Comparison of ENCODE assay signal across 8 mouse cellular contexts in genomic region chr9:110531151-110531791, GRCm38 (mm10). TPM values are rescaled to one million over a fixed set of nuclear protein-coding genes. Genes with fewer than 3 reads are reported as not detected.
DNase-seq lines count a peak whose midpoint lies in the region; ATAC-seq and TF ChIP-seq lines count a peak whose summit lies in the region.

No protein-coding gene starts in this region.

- H3K4me2 ChIP-seq in forebrain, postnatal 0 days (ENCODE audit: low read depth): peak overlapping the region; percentile 54
- H3K4me2 ChIP-seq in liver, postnatal 0 days (ENCODE audit: low read depth, low read length): peak overlapping the region; percentile 91

- H3K36me3 ChIP-seq in ES-Bruce4 (ENCODE audit: control insufficient read depth, insufficient read depth, low read length, poor library complexity, severe bottlenecking): no peaks in the 10 kb centered on the region; the same call in 1 of the 2 replicates
- H3K36me3 ChIP-seq in forebrain, postnatal 0 days (ENCODE audit: insufficient read depth): no peaks in the 10 kb centered on the region
- 0 out of 2 replicates have a peak, but pooled peaks cover 4% of the 10 kb centered on the region for H3K36me3 ChIP-seq in liver, postnatal 0 days (replicated peaks; ENCODE audit: insufficient read depth, low read length)

- peak; percentile 14 for DNase-seq in cerebellum, adult 11-12 months
- no peak for DNase-seq in cerebellum, adult 11 months
- DNase-seq in forebrain, postnatal 0 days: peak; percentile 2
- DNase-seq in liver, postnatal 0 days: no peak
- DNase-seq in thymus, postnatal 4 days: no peak
- no peak for DNase-seq in urinary bladder, postnatal 10 days (ENCODE audit: low spot score)

- H3K27me3 ChIP-seq in ES-Bruce4 (ENCODE audit: control insufficient read depth, insufficient read depth, low read length, poor library complexity, severe bottlenecking): no peaks in the 10 kb centered on the region
- no peaks in the 10 kb centered on the region for H3K27me3 ChIP-seq in forebrain, postnatal 0 days (ENCODE audit: insufficient read depth, low read length)
- no peaks in the 10 kb centered on the region for H3K27me3 ChIP-seq in liver, postnatal 0 days (ENCODE audit: insufficient read depth, low read length)

- ATAC-seq in forebrain, postnatal 0 days: no peak
- ATAC-seq in liver, postnatal 0 days: no peak
- no peak for ATAC-seq in cerebellum, adult (ENCODE audit: insufficient number of reproducible peaks, low FRiP score, low TSS enrichment)

- no peaks in the 10 kb centered on the region for H3K4me1 ChIP-seq in ES-Bruce4 (ENCODE audit: control insufficient read depth, insufficient read depth, low read length)
- peaks cover 22% of the 10 kb centered on the region for H3K4me1 ChIP-seq in forebrain, postnatal 0 days (ENCODE audit: insufficient read depth)
- peaks cover 34% of the 10 kb centered on the region for H3K4me1 ChIP-seq in liver, postnatal 0 days (ENCODE audit: insufficient read depth)

- no peak for TF ChIP-seq EP300 in ES-Bruce4 (IDR thresholded peaks at IDR 0.05; ENCODE audit: insufficient read depth, low read depth, low read length)
- no peak for TF ChIP-seq EP300 in liver, postnatal 0 days (IDR thresholded peaks at IDR 0.05; ENCODE audit: low read depth)

- no peak overlapping the region for H3K4me3 ChIP-seq in ES-Bruce4 (ENCODE audit: low read depth, low read length)
- H3K4me3 ChIP-seq in forebrain, postnatal 0 days (ENCODE audit: low read depth, low read length): peak overlapping the region; percentile 94
- peak overlapping the region; percentile 96 for H3K4me3 ChIP-seq in liver, postnatal 0 days (ENCODE audit: low read depth, low read length)

- no peak for TF ChIP-seq CTCF in ES-Bruce4 (IDR thresholded peaks at IDR 0.05; ENCODE audit: low read depth, low read length)
- TF ChIP-seq CTCF in forebrain, postnatal 0 days (IDR thresholded peaks at IDR 0.05; ENCODE audit: low read depth): no peak
- no peak for TF ChIP-seq CTCF in liver, postnatal 0 days (IDR thresholded peaks at IDR 0.05; ENCODE audit: low read depth)

- 24% methylated on average over 6 of the region's 6 CpGs for WGBS in forebrain, postnatal 0 days
- whole genome bisulfite sequencing in liver, postnatal 0 days (ENCODE audit: insufficient replicate concordance): 28% methylated on average over 6 of the region's 6 CpGs

- H3K9ac ChIP-seq in ES-Bruce4 (ENCODE audit: low read depth, poor library complexity, severe bottlenecking): peak overlapping the region; percentile 98
- 0 out of 2 replicates have a peak overlapping the region, but pooled peaks have one; percentile 99 for H3K9ac ChIP-seq in forebrain, postnatal 0 days
- peak overlapping the region; percentile 99 for H3K9ac ChIP-seq in liver, postnatal 0 days (replicated peaks)

- H3K27ac ChIP-seq in ES-Bruce4 (ENCODE audit: insufficient read depth, low read length): no peak overlapping the region
- H3K27ac ChIP-seq in forebrain, postnatal 0 days (ENCODE audit: low read depth, low read length): no peak overlapping the region
- H3K27ac ChIP-seq in liver, postnatal 0 days (ENCODE audit: low read depth): peak overlapping the region; percentile 99

- no peak for TF ChIP-seq POLR2A in ES-Bruce4 (IDR thresholded peaks at IDR 0.05; ENCODE audit: insufficient read depth, low read length)

- H3K9me3 ChIP-seq in ES-Bruce4 (replicated peaks; ENCODE audit: control insufficient read depth, insufficient read depth, low read length, poor library complexity, severe bottlenecking): no peaks in the 10 kb centered on the region
- no peaks in the 10 kb centered on the region for H3K9me3 ChIP-seq in forebrain, postnatal 0 days (ENCODE audit: low read length)
- no peaks in the 10 kb centered on the region for H3K9me3 ChIP-seq in liver, postnatal 0 days (ENCODE audit: low read length)

RNA-seq across cellular contexts. Expression of gene Setd2, which starts 1.1 kb away (rescaled TPM):
- polyA plus RNA-seq in ES-Bruce4 (2011; ENCODE audit: insufficient read depth, insufficient read length, low read depth, missing spikeins): 82.3 and 86.0 TPM in 2 replicates
- total RNA-seq in forebrain, postnatal 0 days (2014; rRNA removed): 74.6 and 86.4 TPM in 2 replicates
- polyA plus RNA-seq in forebrain, postnatal 0 days (2015; fragmentation: Nextera tagmentation; extraction: Ambion mirVana): 13.2 and 21.3 TPM in 2 replicates
- 9.6 and 10.1 TPM in 2 replicates for polyA plus RNA-seq in liver, postnatal 0 days (2015; fragmentation: Nextera tagmentation; extraction: Ambion mirVana)

RNA-seq across cellular contexts. Expression of gene Kif9, which starts 54.5 kb away (rescaled TPM):
- 1.2 TPM in 2 replicates for polyA plus RNA-seq in ES-Bruce4 (2011; ENCODE audit: insufficient read depth, insufficient read length, low read depth, missing spikeins)
- 4.4 and 5.4 TPM in 2 replicates for total RNA-seq in forebrain, postnatal 0 days (2014; rRNA removed)
- 3.0 and 3.8 TPM in 2 replicates for polyA plus RNA-seq in forebrain, postnatal 0 days (2015; fragmentation: Nextera tagmentation; extraction: Ambion mirVana)
- polyA plus RNA-seq in liver, postnatal 0 days (2015; fragmentation: Nextera tagmentation; extraction: Ambion mirVana): 0.09 and 0.53 TPM in 2 replicates

RNA-seq across cellular contexts. Expression of gene Klhl18, which starts 54.8 kb away (rescaled TPM):
- 6.2 and 7.0 TPM in 2 replicates for polyA plus RNA-seq in ES-Bruce4 (2011; ENCODE audit: insufficient read depth, insufficient read length, low read depth, missing spikeins)
- total RNA-seq in forebrain, postnatal 0 days (2014; rRNA removed): 28.2 and 36.8 TPM in 2 replicates
- polyA plus RNA-seq in forebrain, postnatal 0 days (2015; fragmentation: Nextera tagmentation; extraction: Ambion mirVana): 15.6 and 19.3 TPM in 2 replicates
- polyA plus RNA-seq in liver, postnatal 0 days (2015; fragmentation: Nextera tagmentation; extraction: Ambion mirVana): 1.4 and 1.5 TPM in 2 replicates

Comparison
In these comparisons a context has a peak if more than half of its experiments do, and no peak if none do; other contexts are left out.
1. DNase-seq: peak in cerebellum, adult 11-12 months (single experiment) and forebrain, postnatal 0 days (single experiment); none in cerebellum, adult 11 months (single experiment), liver, postnatal 0 days (single experiment), thymus, postnatal 4 days (single experiment) and urinary bladder, postnatal 10 days (single experiment).
2. Peak in every context shown above with its lines, with median percentiles within 50 percentile points of each other: H3K9ac ChIP-seq.